Mouse (Mus musculus) kidney, postnatal 10 days (tissue): Measurements from ENCODE around the gene Mrpl57.

Source experiments
- DNase-seq: peaks from one replicate; pipeline ENCODE4 v3.0.0; 2021; ENCODE audit warnings: mixed read lengths

The Mrpl57 gene

DNA sequence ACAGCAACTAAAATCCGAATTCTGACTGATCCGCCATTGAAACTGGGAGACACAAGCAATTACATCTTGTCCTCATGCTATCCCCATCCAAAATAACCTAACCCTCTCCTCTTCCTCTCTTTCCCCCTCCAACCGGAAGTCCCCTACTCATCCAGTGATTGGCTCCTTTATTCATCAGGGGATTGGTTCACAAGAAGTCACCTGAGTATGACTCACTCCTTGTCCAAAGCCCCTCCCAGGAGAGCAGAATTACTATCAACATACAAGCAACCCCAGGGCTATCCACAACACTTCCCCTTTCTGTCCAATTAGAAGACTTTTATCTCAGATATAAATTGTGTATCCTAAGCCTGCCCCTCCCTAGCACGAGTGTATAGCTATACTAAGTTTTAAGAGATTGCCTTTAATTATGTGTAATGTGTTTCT is 36.0 kb downstream of the Mrpl57 start:
- no peak for DNase-seq

DNA sequence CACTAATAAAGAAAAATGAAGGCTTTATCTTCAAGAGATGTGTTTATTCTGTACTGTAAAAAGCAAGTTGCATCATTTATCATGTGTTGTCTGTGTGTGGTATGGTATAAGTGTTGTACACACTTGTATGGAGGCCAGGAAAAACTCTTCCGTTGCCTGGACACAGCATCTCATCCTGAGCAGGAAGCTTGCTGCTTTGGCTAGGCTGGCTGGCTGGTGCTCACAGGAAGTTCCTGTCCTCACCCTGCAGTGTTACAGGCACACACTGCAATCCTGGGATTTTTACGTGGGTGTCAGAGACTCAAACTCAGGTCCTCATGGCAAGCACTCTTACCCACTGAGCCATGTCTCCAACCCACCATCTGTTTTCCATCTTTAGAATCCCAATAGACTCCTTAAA is 37.1 kb downstream of the Mrpl57 start:
- DNase-seq, result peak; percentile 22

DNA sequence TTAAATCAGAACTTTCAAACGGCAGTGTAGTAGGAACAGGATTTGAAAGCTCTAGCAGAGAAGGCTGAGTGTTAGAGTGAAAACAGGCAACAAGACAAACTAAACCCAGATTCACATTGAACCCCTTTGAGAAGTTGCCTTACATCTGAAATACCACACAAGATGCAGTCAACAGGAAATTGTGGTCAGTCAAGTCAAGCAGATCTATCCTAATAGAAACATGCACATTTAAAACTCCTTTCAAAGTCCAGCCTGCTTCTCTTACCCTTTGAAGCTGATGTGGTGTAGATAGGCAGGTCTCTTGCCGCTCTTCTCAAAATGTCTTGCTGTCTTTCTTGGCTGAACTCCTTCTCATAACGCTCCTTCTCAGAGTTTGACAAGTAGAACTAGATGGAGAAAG is 39.2 kb downstream of the Mrpl57 start:
- DNase-seq, result no peak

DNA sequence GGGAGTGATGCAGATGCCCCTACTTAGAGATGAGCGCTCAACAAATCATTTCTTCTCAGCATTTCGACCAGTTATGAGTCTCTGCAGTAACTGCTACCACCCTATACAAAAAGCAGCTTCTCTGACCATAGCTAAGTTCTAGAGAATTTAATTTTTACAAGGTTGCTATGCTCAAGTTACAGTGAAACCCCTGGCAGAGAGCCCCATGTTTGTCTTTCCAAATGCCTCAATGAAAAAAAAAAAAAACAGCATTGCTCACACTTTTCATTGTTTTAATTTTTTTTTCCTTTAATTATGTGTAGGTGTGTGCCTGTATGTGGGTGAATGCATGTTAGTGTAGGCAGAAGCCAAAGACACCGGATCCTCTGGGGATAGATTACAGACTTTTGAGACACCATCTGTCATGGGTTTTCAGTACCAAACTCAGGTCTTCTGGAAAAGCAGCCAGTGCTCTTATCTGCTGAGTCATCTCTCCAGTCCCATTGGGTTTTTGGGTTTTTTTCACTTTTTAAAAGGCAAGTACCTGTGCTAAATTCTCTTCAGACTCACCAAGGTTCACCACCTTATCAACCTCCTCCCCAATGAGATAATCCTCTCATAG is 40.7 kb downstream of the Mrpl57 start:
- no peak for DNase-seq

DNA sequence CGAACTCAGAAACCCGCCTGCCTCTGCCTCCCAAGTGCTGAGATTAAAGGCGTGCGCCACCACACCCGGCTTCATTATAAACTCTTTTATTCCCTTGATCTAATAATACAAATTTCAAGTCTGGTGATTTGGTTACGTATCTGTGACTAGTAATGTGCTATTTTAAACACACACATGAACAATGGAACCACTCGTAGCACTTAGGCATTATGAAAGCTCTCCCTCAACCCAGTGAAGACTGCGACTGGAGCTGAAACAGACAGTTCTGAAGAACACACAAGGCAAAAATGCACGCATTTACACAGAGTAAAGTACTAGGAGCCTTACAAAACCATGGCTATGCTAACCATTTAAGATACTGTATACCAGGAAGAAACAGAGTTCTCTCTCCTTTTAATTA is 51.9 kb downstream of the Mrpl57 start:
- DNase-seq, result no peak
